Mouse (Mus musculus): ENCODE data around the gene S1pr5.

DNA sequence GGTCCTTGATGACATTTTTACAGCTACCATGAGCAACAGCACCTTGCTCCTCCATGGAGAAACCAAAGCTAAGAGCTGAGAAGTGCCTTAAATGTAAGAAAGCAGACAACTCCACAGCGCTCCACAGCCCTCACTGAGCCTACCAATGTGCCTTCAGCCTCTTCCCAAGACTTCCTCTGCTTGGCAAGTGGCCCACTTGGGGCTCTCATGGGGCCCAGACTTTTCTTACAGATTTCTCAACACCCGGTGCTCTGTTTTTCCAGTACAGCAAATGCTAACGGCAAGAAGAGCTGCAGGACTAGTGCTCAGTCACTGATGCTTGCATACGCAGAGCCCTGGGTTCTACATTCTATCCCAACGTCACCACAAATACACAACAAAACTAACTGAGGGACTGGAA is 29.5 kb upstream of the S1pr5 start:
- TF ChIP-seq ETS1 (IDR thresholded peaks at IDR 0.05; ENCODE audit: low read depth, low read length) (no peak), KAT2A (conservative IDR thresholded peaks at IDR 0.05; ENCODE audit: low read depth, low read length) (no peak), CTCF (IDR thresholded peaks at IDR 0.05 in 2 of 3, conservative IDR thresholded peaks at IDR 0.05 in 1 of 3; ENCODE audit: control insufficient read depth in 1 of 3, insufficient read depth in 1 of 3, low read depth in 2 of 3, low read length in 3 of 3, poor library complexity in 1 of 3, severe bottlenecking in 1 of 3) (no peak), ZC3H11A (IDR thresholded peaks at IDR 0.05; ENCODE audit: low read depth, low read length) (no peak), GABPA (IDR thresholded peaks at IDR 0.05; ENCODE audit: low read depth, low read length) (no peak)

All from MEL (cell line).